Mouse (Mus musculus) kidney, adult 2 months (tissue): ENCODE results near the gene Prkacb. TPM values are rescaled to one million over a fixed set of nuclear protein-coding genes. Genes with fewer than 3 reads are reported as not detected.
A peak's percentile ranks its signal among the peaks of the same experiment; 100 is the strongest.

Experiments
- DNase-seq: peaks from one replicate; pipeline ENCODE4 v3.0.0; 2021
- H3K27ac ChIP-seq: fragments of 200-500 bp; 2 replicates; pipeline ENCODE4 v1.5.1; 2012; ENCODE audit warnings: low read depth, low read length, control low read depth, inconsistent platforms; ENCODE audit not compliant: insufficient read depth
- H3K27me3 ChIP-seq: fragments of 200-500 bp; replicated peaks from 2 replicates; pipeline ENCODE4 v1.6.1; 2012; ENCODE audit warnings: mild to moderate bottlenecking, moderate library complexity, low read length, inconsistent platforms; ENCODE audit not compliant: control insufficient read depth, insufficient read depth
- H3K36me3 ChIP-seq: fragments of 200-500 bp; 2 replicates; pipeline ENCODE4 v1.6.1; 2012; ENCODE audit warnings: mild to moderate bottlenecking, moderate library complexity, low read length, inconsistent platforms; ENCODE audit not compliant: control insufficient read depth, insufficient read depth
- H3K4me1 ChIP-seq: fragments of 200-500 bp; 2 replicates; pipeline ENCODE4 v1.6.1; 2011; ENCODE audit warnings: low read length; ENCODE audit not compliant: control insufficient read depth, insufficient read depth
- H3K4me3 ChIP-seq: fragments of 200-500 bp; 2 replicates; pipeline ENCODE4 v1.5.1; 2011; ENCODE audit warnings: mild to moderate bottlenecking, low read depth, low read length, control low read depth; ENCODE audit not compliant: insufficient read depth
- CTCF ChIP-seq: fragments of 200-500 bp; conservative IDR thresholded peaks from 2 replicates; pipeline ENCODE4 v1.5.1; 2011; ENCODE audit warnings: low read depth, mild to moderate bottlenecking, control low read depth, low read length, moderate library complexity, mixed read lengths; ENCODE audit not compliant: insufficient read depth, insufficient read length
- POLR2A ChIP-seq: fragments of 200-500 bp; IDR thresholded peaks from one replicate; pipeline ENCODE4 v1.6.1; 2011; ENCODE audit warnings: low read depth, low read length, control low read depth
- WGBS: fragments of 180-500 bp; shearing (Covaris S2); methylation state at CpG from one replicate; pipeline ENCODE4 v1.1.7; 2018; 5-methylcytosine and 5-hydroxymethylcytosine counted together
- polyA plus RNA-seq: library from polyadenylated mRNA; depleted of rRNA; stranded (reverse); fragments of >200 nt; gene quantifications from 2 replicates; pipeline ENCODE4 v1.2.3, GENCODE M21; 2012

The Prkacb gene
- polyA plus RNA-seq, 1 experiment = 23.3 TPM

- Histone ChIP-seq H3K27ac (no peak overlapping the region), H3K27me3 (no peaks in the 10 kb centered on the region), H3K4me1 (no peaks in the 10 kb centered on the region), H3K36me3 (no peaks in the 10 kb centered on the region), H3K4me3 (no peak overlapping the region)
- no peak for DNase-seq
- no peak for TF ChIP-seq POLR2A
- TF ChIP-seq CTCF = no peak
- WGBS = 78% methylated on average over 11 of the region's 11 CpGs
Observed at GRCm38 (mm10) chr3:146700051-146700450, 112.7 kb downstream of the Prkacb start.

GRCm38 (mm10) chr3:146698982-146699381 lies 113.8 kb downstream of the Prkacb start:
- 60% methylated on average over 11 of the region's 11 CpGs for WGBS
- no peak for DNase-seq

GRCm38 (mm10) chr3:146692547-146692946 lies 120.2 kb downstream of the Prkacb start:
- 75% methylated on average over 5 of the region's 5 CpGs for WGBS
- no peak for DNase-seq
- no peak overlapping the region for H3K4me3 ChIP-seq
- H3K27ac ChIP-seq = no peak overlapping the region
- no peaks in the 10 kb centered on the region for H3K4me1 ChIP-seq
- TF ChIP-seq CTCF (no peak), POLR2A (no peak)
- H3K27me3 ChIP-seq = no peaks in the 10 kb centered on the region
- no peaks in the 10 kb centered on the region for H3K36me3 ChIP-seq

More at GRCm38 (mm10) chr3:146698982-146699381, 113.8 kb downstream of the Prkacb start:
- Histone ChIP-seq H3K4me1 (no peaks in the 10 kb centered on the region), H3K27me3 (no peaks in the 10 kb centered on the region), H3K27ac (no peak overlapping the region), H3K36me3 (no peaks in the 10 kb centered on the region), H3K4me3 (no peak overlapping the region)
- TF ChIP-seq CTCF (no peak), POLR2A (no peak)

GRCm38 (mm10) chr3:146687121-146687725 lies 125.6 kb downstream of the Prkacb start:
- no peak overlapping the region for H3K4me3 ChIP-seq
- TF ChIP-seq CTCF (no peak), POLR2A (no peak)
- no peaks in the 10 kb centered on the region; the same call in 1 of the 2 replicates for H3K4me1 ChIP-seq
- no peak overlapping the region for H3K27ac ChIP-seq
- 76% methylated on average over 4 of the region's 4 CpGs for WGBS
- DNase-seq = no peak
- H3K27me3 ChIP-seq = no peaks in the 10 kb centered on the region
- H3K36me3 ChIP-seq = no peaks in the 10 kb centered on the region

GRCm38 (mm10) chr3:146686428-146686827 lies 126.4 kb downstream of the Prkacb start:
- Histone ChIP-seq H3K27ac (no peak overlapping the region), H3K4me1 (no peaks in the 10 kb centered on the region; the same call in 1 of the 2 replicates), H3K36me3 (no peaks in the 10 kb centered on the region), H3K27me3 (no peaks in the 10 kb centered on the region), H3K4me3 (no peak overlapping the region)
- no peak for DNase-seq
- TF ChIP-seq CTCF = no peak
- no peak for TF ChIP-seq POLR2A
- WGBS = 94% methylated on average over 8 of the region's 8 CpGs

GRCm38 (mm10) chr3:146684811-146685675 lies 127.7 kb downstream of the Prkacb start, which contains the start of gene Samd13:
TSS of gene Samd13 (minus strand) at chr3:146685592.
- Histone ChIP-seq H3K4me1 (no peaks in the 10 kb centered on the region; the same call in 1 of the 2 replicates), H3K36me3 (no peaks in the 10 kb centered on the region), H3K4me3 (peak within 1 kb of the TSS; percentile 58), H3K27ac (no peak within 1 kb of the TSS), H3K27me3 (no peaks in the 10 kb centered on the region)
- TF ChIP-seq POLR2A (no peak), CTCF (no peak)
- WGBS = 2% methylated on average over 50 of the region's 50 CpGs
- DNase-seq = peak; percentile 20

GRCm38 (mm10) chr3:146683095-146683494 lies 129.7 kb downstream of the Prkacb start:
- DNase-seq = no peak
- Histone ChIP-seq H3K4me1 (no peaks in the 10 kb centered on the region; the same call in 1 of the 2 replicates), H3K27me3 (no peaks in the 10 kb centered on the region), H3K4me3 (no peak overlapping the region), H3K36me3 (no peaks in the 10 kb centered on the region), H3K27ac (no peak overlapping the region)
- WGBS = 66% methylated on average over 2 of the region's 2 CpGs
- TF ChIP-seq CTCF = no peak
- no peak for TF ChIP-seq POLR2A
